Mouse (Mus musculus): ENCODE data around the gene Nop53. TPM values are rescaled to one million over a fixed set of nuclear protein-coding genes. Genes with fewer than 3 reads are reported as not detected.
A peak's percentile ranks its signal among the peaks of the same experiment; 100 is the strongest.

The Nop53 gene
- polyA plus RNA-seq, 1 experiment = 120 TPM

- TF ChIP-seq CTCF (IDR thresholded peaks at IDR 0.05; ENCODE audit: extremely low read depth, insufficient read length, insufficient replicate concordance, low read depth, low read length) (no peak), POLR2A (IDR thresholded peaks at IDR 0.05; ENCODE audit: low read depth, low read length) (no peak)
- Histone ChIP-seq H3K27me3 (ENCODE audit: control insufficient read depth, insufficient read depth, low read length) (no peaks in the 10 kb centered on the region), H3K4me1 (ENCODE audit: control insufficient read depth, insufficient read depth, insufficient read length, low read length) (no peaks in the 10 kb centered on the region), H3K36me3 (ENCODE audit: control insufficient read depth, insufficient read depth, low read length) (peaks cover 10% of the 10 kb centered on the region), H3K27ac (ENCODE audit: insufficient read depth, low read depth, low read length) (no peak overlapping the region), H3K4me3 (ENCODE audit: low read depth, low read length) (no peak overlapping the region)
- WGBS = 86% methylated on average over 2 of the region's 2 CpGs
These were observed 31.1 kb downstream of the Nop53 start for GRCm38 (mm10) chr7:15914751-15915150.

GRCm38 (mm10) chr7:15914252-15914651 lies 31.6 kb downstream of the Nop53 start:
- Histone ChIP-seq H3K4me1 (ENCODE audit: control insufficient read depth, insufficient read depth, insufficient read length, low read length) (no peaks in the 10 kb centered on the region), H3K27ac (ENCODE audit: insufficient read depth, low read depth, low read length) (no peak overlapping the region), H3K27me3 (ENCODE audit: control insufficient read depth, insufficient read depth, low read length) (no peaks in the 10 kb centered on the region), H3K4me3 (ENCODE audit: low read depth, low read length) (no peak overlapping the region), H3K36me3 (ENCODE audit: control insufficient read depth, insufficient read depth, low read length) (peaks cover 6% of the 10 kb centered on the region)
- WGBS = 29% methylated on average over 2 of the region's 2 CpGs
- TF ChIP-seq CTCF (IDR thresholded peaks at IDR 0.05; ENCODE audit: extremely low read depth, insufficient read length, insufficient replicate concordance, low read depth, low read length) (no peak), POLR2A (IDR thresholded peaks at IDR 0.05; ENCODE audit: low read depth, low read length) (no peak)

- peak; percentile 87; the same call in 1 of the 2 replicates for TF ChIP-seq CTCF (IDR thresholded peaks at IDR 0.05; ENCODE audit: extremely low read depth, insufficient read length, insufficient replicate concordance, low read depth, low read length)
- TF ChIP-seq POLR2A (IDR thresholded peaks at IDR 0.05; ENCODE audit: low read depth, low read length) = no peak
- H3K4me1 ChIP-seq (ENCODE audit: control insufficient read depth, insufficient read depth, insufficient read length, low read length) = no peaks in the 10 kb centered on the region
- H3K27me3 ChIP-seq (ENCODE audit: control insufficient read depth, insufficient read depth, low read length) = no peaks in the 10 kb centered on the region
- H3K36me3 ChIP-seq (ENCODE audit: control insufficient read depth, insufficient read depth, low read length) = peaks cover 4% of the 10 kb centered on the region
- H3K27ac ChIP-seq (ENCODE audit: insufficient read depth, low read depth, low read length) = no peak overlapping the region
- H3K4me3 ChIP-seq (ENCODE audit: low read depth, low read length) = no peak overlapping the region
- WGBS = 2% methylated on average over 4 of the region's 4 CpGs
These were observed 33.7 kb downstream of the Nop53 start for GRCm38 (mm10) chr7:15912183-15912582.

GRCm38 (mm10) chr7:15910521-15910920 lies 35.4 kb downstream of the Nop53 start:
- no peaks in the 10 kb centered on the region for H3K4me1 ChIP-seq (ENCODE audit: control insufficient read depth, insufficient read depth, insufficient read length, low read length)
- H3K27me3 ChIP-seq (ENCODE audit: control insufficient read depth, insufficient read depth, low read length) = no peaks in the 10 kb centered on the region
- H3K36me3 ChIP-seq (ENCODE audit: control insufficient read depth, insufficient read depth, low read length) = no peaks in the 10 kb centered on the region
- WGBS = 82% methylated on average over 5 of the region's 5 CpGs
- H3K4me3 ChIP-seq (ENCODE audit: low read depth, low read length) = no peak overlapping the region
- no peak overlapping the region for H3K27ac ChIP-seq (ENCODE audit: insufficient read depth, low read depth, low read length)
- TF ChIP-seq CTCF (IDR thresholded peaks at IDR 0.05; ENCODE audit: extremely low read depth, insufficient read length, insufficient replicate concordance, low read depth, low read length) (no peak), POLR2A (IDR thresholded peaks at IDR 0.05; ENCODE audit: low read depth, low read length) (no peak)

GRCm38 (mm10) chr7:15907971-15908590 lies 37.8 kb downstream of the Nop53 start:
- Histone ChIP-seq H3K27ac (ENCODE audit: insufficient read depth, low read depth, low read length) (no peak overlapping the region), H3K36me3 (ENCODE audit: control insufficient read depth, insufficient read depth, low read length) (no peaks in the 10 kb centered on the region), H3K4me3 (ENCODE audit: low read depth, low read length) (no peak overlapping the region), H3K27me3 (ENCODE audit: control insufficient read depth, insufficient read depth, low read length) (no peaks in the 10 kb centered on the region), H3K4me1 (ENCODE audit: control insufficient read depth, insufficient read depth, insufficient read length, low read length) (no peaks in the 10 kb centered on the region)
- 75% methylated on average over 8 of the region's 8 CpGs for WGBS
- no peak for TF ChIP-seq CTCF (IDR thresholded peaks at IDR 0.05; ENCODE audit: extremely low read depth, insufficient read length, insufficient replicate concordance, low read depth, low read length)

GRCm38 (mm10) chr7:15906602-15907001 lies 39.3 kb downstream of the Nop53 start:
- TF ChIP-seq POLR2A (IDR thresholded peaks at IDR 0.05; ENCODE audit: low read depth, low read length) = no peak
- no peak for TF ChIP-seq CTCF (IDR thresholded peaks at IDR 0.05; ENCODE audit: extremely low read depth, insufficient read length, insufficient replicate concordance, low read depth, low read length)
- WGBS = 84% methylated on average over 1 of the region's 1 CpGs
- Histone ChIP-seq H3K4me3 (ENCODE audit: low read depth, low read length) (no peak overlapping the region), H3K27ac (ENCODE audit: insufficient read depth, low read depth, low read length) (no peak overlapping the region), H3K36me3 (ENCODE audit: control insufficient read depth, insufficient read depth, low read length) (no peaks in the 10 kb centered on the region), H3K27me3 (ENCODE audit: control insufficient read depth, insufficient read depth, low read length) (no peaks in the 10 kb centered on the region), H3K4me1 (ENCODE audit: control insufficient read depth, insufficient read depth, insufficient read length, low read length) (no peaks in the 10 kb centered on the region)

GRCm38 (mm10) chr7:15905861-15906260 lies 40.0 kb downstream of the Nop53 start:
- H3K36me3 ChIP-seq (ENCODE audit: control insufficient read depth, insufficient read depth, low read length) = no peaks in the 10 kb centered on the region
- 75% methylated on average over 7 of the region's 7 CpGs for WGBS
- no peaks in the 10 kb centered on the region for H3K27me3 ChIP-seq (ENCODE audit: control insufficient read depth, insufficient read depth, low read length)
- H3K27ac ChIP-seq (ENCODE audit: insufficient read depth, low read depth, low read length) = no peak overlapping the region
- no peaks in the 10 kb centered on the region for H3K4me1 ChIP-seq (ENCODE audit: control insufficient read depth, insufficient read depth, insufficient read length, low read length)
- no peak overlapping the region for H3K4me3 ChIP-seq (ENCODE audit: low read depth, low read length)
- TF ChIP-seq CTCF (IDR thresholded peaks at IDR 0.05; ENCODE audit: extremely low read depth, insufficient read length, insufficient replicate concordance, low read depth, low read length) (no peak), POLR2A (IDR thresholded peaks at IDR 0.05; ENCODE audit: low read depth, low read length) (no peak)

Measured in small intestine, adult 2 months (tissue).